Mouse (Mus musculus) stomach, postnatal 0 days (tissue): ENCODE measurements around the gene Pgap3. TPM values are rescaled to one million over a fixed set of nuclear protein-coding genes. Genes with fewer than 3 reads are reported as not detected.
A peak's percentile ranks its signal among the peaks of the same experiment; 100 is the strongest.

ENCODE experiments used
- ATAC-seq: fragments of 200-750 bp; cut with Nextera tagmentation; 2 replicates; pipeline ENCODE4 v1.8.0; 2017; ENCODE audit not compliant: low FRiP score, low TSS enrichment
- DNase-seq: peaks from one replicate; pipeline ENCODE4 v3.0.0-alpha.2; 2016; ENCODE audit warnings: low spot score
- H3K27ac ChIP-seq: fragments of 300-500 bp; sonication (generic); replicated peaks from 2 replicates; pipeline ENCODE4 v1.5.1; 2014; ENCODE audit warnings: mild to moderate bottlenecking, control low read depth
- H3K27me3 ChIP-seq: fragments of 300-500 bp; sonication (generic); 2 replicates; pipeline ENCODE4 v1.6.1; 2014; ENCODE audit warnings: low read length; ENCODE audit not compliant: control insufficient read depth, insufficient read depth
- H3K36me3 ChIP-seq: fragments of 300-500 bp; sonication (generic); 2 replicates; pipeline ENCODE4 v1.6.1; 2014; ENCODE audit warnings: low read length, mixed read lengths; ENCODE audit not compliant: control insufficient read depth, insufficient read depth
- H3K4me1 ChIP-seq: fragments of 300-500 bp; sonication (generic); replicated peaks from 2 replicates; pipeline ENCODE4 v1.6.1; 2014; ENCODE audit warnings: antibody characterized with exemption; ENCODE audit not compliant: control insufficient read depth, insufficient read depth
- H3K4me2 ChIP-seq: fragments of 300-500 bp; sonication (generic); replicated peaks from 2 replicates; pipeline ENCODE4 v1.6.1; 2014; ENCODE audit warnings: low read depth, mild to moderate bottlenecking, control low read depth, moderate library complexity
- H3K4me3 ChIP-seq: fragments of 300-500 bp; sonication (generic); 2 replicates; pipeline ENCODE4 v1.5.1; 2014; ENCODE audit warnings: low read depth, low read length, control low read depth
- H3K9ac ChIP-seq: fragments of 300-500 bp; sonication (generic); 2 replicates; pipeline ENCODE4 v1.6.1; 2014; ENCODE audit warnings: mild to moderate bottlenecking, low read length, control low read depth, mixed read lengths
- H3K9me3 ChIP-seq: fragments of 300-500 bp; sonication (generic); 2 replicates; pipeline ENCODE4 v1.6.1; 2016; ENCODE audit warnings: low read length; ENCODE audit not compliant: control insufficient read depth
- CTCF ChIP-seq: IDR thresholded peaks from 2 replicates; pipeline ENCODE4 v1.5.1; 2016; ENCODE audit warnings: antibody characterized with exemption, low read depth, mild to moderate bottlenecking, moderate library complexity
- EP300 ChIP-seq: optimal IDR thresholded peaks from 2 replicates; pipeline ENCODE3; 2016; ENCODE audit warnings: antibody characterized with exemption
- WGBS: fragments of 180-500 bp; shearing (Covaris S2); extraction: QIAGEN DNeasy Blood & Tissue Kit; methylation state at CpG from one replicate; pipeline ENCODE4 v1.1.7; 2014; 5-methylcytosine and 5-hydroxymethylcytosine counted together
- polyA plus RNA-seq: library from polyadenylated mRNA; unstranded; fragments of >200 nt; fragmentation: Nextera tagmentation; extraction: Ambion mirVana; gene quantifications from 2 replicates; pipeline ENCODE4 v1.2.1, GENCODE M21; 2015

Pgap3 gene
- polyA plus RNA-seq, 1 experiment from 2014 or later = 11.0 TPM

GRCm38 (mm10) chr11:98393317-98393716 lies 7.0 kb downstream of the Pgap3 start:
- no peaks in the 10 kb centered on the region for H3K27me3 ChIP-seq
- peak overlapping the region; percentile 84 for H3K27ac ChIP-seq
- H3K4me2 ChIP-seq = no peak overlapping the region
- ATAC-seq = 0 out of 2 replicates have a peak, but pooled peaks have one; percentile 9
- H3K36me3 ChIP-seq = no peaks in the 10 kb centered on the region
- H3K4me3 ChIP-seq = no peak overlapping the region
- H3K9ac ChIP-seq = no peak overlapping the region
- TF ChIP-seq EP300 (no peak), CTCF (no peak)
- peak; percentile 84 for DNase-seq
- H3K4me1 ChIP-seq = 0 out of 2 replicates have a peak, but pooled peaks cover 3% of the 10 kb centered on the region
- H3K9me3 ChIP-seq = no peaks in the 10 kb centered on the region
- 63% methylated on average over 6 of the region's 6 CpGs for WGBS

GRCm38 (mm10) chr11:98392645-98393044 lies 7.6 kb downstream of the Pgap3 start:
- DNase-seq (no peak), ATAC-seq (no peak)
- H3K9me3 ChIP-seq = no peaks in the 10 kb centered on the region
- peak overlapping the region; percentile 84 for H3K27ac ChIP-seq
- H3K4me3 ChIP-seq = no peak overlapping the region
- 43% methylated on average over 4 of the region's 4 CpGs for WGBS
- H3K9ac ChIP-seq = peak overlapping the region; percentile 13; the same call in 1 of the 2 replicates
- 0 out of 2 replicates have a peak, but pooled peaks cover 3% of the 10 kb centered on the region for H3K4me1 ChIP-seq
- TF ChIP-seq EP300 (no peak), CTCF (no peak)
- H3K27me3 ChIP-seq = peaks cover 2% of the 10 kb centered on the region; the same call in 1 of the 2 replicates
- no peak overlapping the region for H3K4me2 ChIP-seq
- no peaks in the 10 kb centered on the region for H3K36me3 ChIP-seq

GRCm38 (mm10) chr11:98392034-98392433 lies 8.3 kb downstream of the Pgap3 start:
- DNase-seq (no peak), ATAC-seq (no peak)
- H3K4me2 ChIP-seq = no peak overlapping the region
- 0 out of 2 replicates have a peak, but pooled peaks cover 3% of the 10 kb centered on the region for H3K4me1 ChIP-seq
- H3K27ac ChIP-seq = peak overlapping the region; percentile 84
- no peak overlapping the region for H3K9ac ChIP-seq
- H3K36me3 ChIP-seq = no peaks in the 10 kb centered on the region
- no peak overlapping the region for H3K4me3 ChIP-seq
- no peaks in the 10 kb centered on the region for H3K9me3 ChIP-seq
- peaks cover 4% of the 10 kb centered on the region; the same call in 1 of the 2 replicates for H3K27me3 ChIP-seq
- TF ChIP-seq EP300 = peak; percentile 27
- TF ChIP-seq CTCF = no peak
- WGBS = 9% methylated on average over 5 of the region's 8 CpGs

- DNase-seq (no peak), ATAC-seq (no peak)
- H3K9ac ChIP-seq = no peak overlapping the region
- no peak overlapping the region for H3K4me2 ChIP-seq
- no peak overlapping the region for H3K4me3 ChIP-seq
- H3K9me3 ChIP-seq = no peaks in the 10 kb centered on the region
- peak overlapping the region; percentile 13; the same call in 1 of the 2 replicates for H3K27ac ChIP-seq
- 71% methylated on average over 9 of the region's 12 CpGs for WGBS
- no peaks in the 10 kb centered on the region for H3K36me3 ChIP-seq
- 0 out of 2 replicates have a peak, but pooled peaks cover 3% of the 10 kb centered on the region for H3K4me1 ChIP-seq
- H3K27me3 ChIP-seq = peaks cover 4% of the 10 kb centered on the region; the same call in 1 of the 2 replicates
- TF ChIP-seq EP300 (no peak), CTCF (no peak)
These were observed 10.1 kb downstream of the Pgap3 start for GRCm38 (mm10) chr11:98390141-98390540.

GRCm38 (mm10) chr11:98389221-98389780 lies 11.0 kb downstream of the Pgap3 start:
- Histone ChIP-seq H3K4me1 (no peaks in the 10 kb centered on the region), H3K27ac (no peak overlapping the region), H3K27me3 (peaks cover 4% of the 10 kb centered on the region; the same call in 1 of the 2 replicates)

GRCm38 (mm10) chr11:98388282-98388681 lies 12.0 kb downstream of the Pgap3 start:
- Histone ChIP-seq H3K4me3 (no peak overlapping the region), H3K36me3 (no peaks in the 10 kb centered on the region), H3K4me2 (no peak overlapping the region), H3K9me3 (no peaks in the 10 kb centered on the region), H3K27ac (no peak overlapping the region), H3K9ac (no peak overlapping the region), H3K27me3 (peaks cover 4% of the 10 kb centered on the region; the same call in 1 of the 2 replicates), H3K4me1 (no peaks in the 10 kb centered on the region)
- TF ChIP-seq EP300 (no peak), CTCF (no peak)
- no peak for ATAC-seq
- DNase-seq = no peak
- 76% methylated on average over 10 of the region's 10 CpGs for WGBS

More at GRCm38 (mm10) chr11:98389221-98389780, 11.0 kb downstream of the Pgap3 start:
- H3K9ac ChIP-seq = no peak overlapping the region
- 30% methylated on average over 9 of the region's 9 CpGs for WGBS
- DNase-seq (peak; percentile 71), ATAC-seq (no peak)
- TF ChIP-seq EP300 (no peak), CTCF (peak; percentile 79)
- no peak overlapping the region for H3K4me3 ChIP-seq
- H3K9me3 ChIP-seq = no peaks in the 10 kb centered on the region
- no peaks in the 10 kb centered on the region for H3K36me3 ChIP-seq
- H3K4me2 ChIP-seq = no peak overlapping the region
